Mouse (Mus musculus): ENCODE results near the gene Fam180a. TPM values are rescaled to one million over a fixed set of nuclear protein-coding genes. Genes with fewer than 3 reads are reported as not detected.
"Not testable (repeated sequence)": the region's sequence is repeated elsewhere in the genome, so short reads cannot be mapped to it uniquely, and the experiment has no call there.

Gene Fam180a
- 0.86 and 2.4 TPM in 2 replicates for total RNA-seq (2014; rRNA removed)
- polyA plus RNA-seq (2015; fragmentation: Nextera tagmentation; extraction: Ambion mirVana): 3.0 and 4.7 TPM in 2 replicates

DNA sequence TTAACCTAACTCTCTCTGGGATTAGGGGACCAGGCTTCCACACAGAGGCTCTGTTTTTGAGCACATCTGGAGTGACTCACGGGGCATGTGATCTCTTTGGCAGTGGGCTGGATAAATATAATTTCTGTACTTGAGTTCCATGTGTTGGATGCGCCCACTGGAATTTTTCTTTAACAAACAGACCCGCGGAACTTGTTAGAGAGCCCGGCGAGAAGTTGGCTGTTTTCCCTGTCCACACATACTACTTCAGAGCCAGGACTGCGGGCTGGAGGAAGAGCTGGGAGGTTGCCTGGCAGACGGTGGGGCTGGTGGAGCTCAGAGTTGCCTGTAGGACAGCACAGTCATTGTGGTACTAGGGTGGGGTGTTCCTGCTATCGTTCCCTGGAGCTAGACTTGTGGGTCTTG, at the start of gene Fam180a:
Fam180a (minus strand) TSS at position 31 of the 405 bp plus-strand sequence.
- Histone ChIP-seq H3K27ac (ENCODE audit: low read depth, low read length) (no peak within 1 kb of the TSS), H3K4me2 (ENCODE audit: low read depth) (no peak within 1 kb of the TSS), H3K4me1 (ENCODE audit: insufficient read depth) (no peaks in the 10 kb centered on the region), H3K4me3 (ENCODE audit: low read depth, low read length) (no peak within 1 kb of the TSS), H3K27me3 (ENCODE audit: insufficient read depth, low read length) (no peaks in the 10 kb centered on the region), H3K9me3 (ENCODE audit: low read length) (no peaks in the 10 kb centered on the region), H3K9ac (no peak within 1 kb of the TSS), H3K36me3 (ENCODE audit: insufficient read depth) (no peaks in the 10 kb centered on the region)
- ATAC-seq (no peak), DNase-seq (no peak)
- WGBS: 61% methylated on average over 9 of the region's 9 CpGs
- no peak for TF ChIP-seq CTCF (IDR thresholded peaks at IDR 0.05; ENCODE audit: low read depth)

DNA sequence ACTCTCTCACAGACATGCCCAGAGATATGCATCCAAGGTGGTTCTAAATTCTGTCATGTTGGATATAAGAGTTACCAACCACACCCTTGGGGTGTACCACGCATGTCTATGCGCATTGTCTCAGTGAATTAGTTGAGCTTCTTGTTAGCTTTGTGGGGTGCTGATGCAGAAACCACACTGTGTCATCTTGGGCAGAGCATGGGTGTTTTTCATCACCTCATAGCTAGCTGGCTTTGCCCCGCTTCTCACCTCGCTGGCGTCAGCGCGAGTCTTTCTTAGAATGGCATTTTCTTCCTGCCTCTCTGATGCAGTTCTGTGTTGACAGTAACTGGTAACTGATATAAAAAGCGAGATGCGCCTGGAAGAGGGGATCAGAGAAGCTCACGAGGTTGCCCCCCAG, 48.1 kb upstream of the Fam180a start:
- H3K9me3 ChIP-seq (ENCODE audit: low read length): no peaks in the 10 kb centered on the region
- WGBS: 86% methylated on average over 10 of the region's 10 CpGs
- no peaks in the 10 kb centered on the region for H3K36me3 ChIP-seq (ENCODE audit: insufficient read depth)
- DNase-seq: no peak
- no peak for ATAC-seq
- H3K4me1 ChIP-seq (ENCODE audit: insufficient read depth): no peaks in the 10 kb centered on the region
- no peak overlapping the region for H3K4me3 ChIP-seq (ENCODE audit: low read depth, low read length)
- no peak overlapping the region for H3K27ac ChIP-seq (ENCODE audit: low read depth, low read length)
- no peak for TF ChIP-seq CTCF (IDR thresholded peaks at IDR 0.05; ENCODE audit: low read depth)
- H3K27me3 ChIP-seq (ENCODE audit: insufficient read depth, low read length): no peaks in the 10 kb centered on the region
- no peak overlapping the region for H3K9ac ChIP-seq
- no peak overlapping the region for H3K4me2 ChIP-seq (ENCODE audit: low read depth)

DNA sequence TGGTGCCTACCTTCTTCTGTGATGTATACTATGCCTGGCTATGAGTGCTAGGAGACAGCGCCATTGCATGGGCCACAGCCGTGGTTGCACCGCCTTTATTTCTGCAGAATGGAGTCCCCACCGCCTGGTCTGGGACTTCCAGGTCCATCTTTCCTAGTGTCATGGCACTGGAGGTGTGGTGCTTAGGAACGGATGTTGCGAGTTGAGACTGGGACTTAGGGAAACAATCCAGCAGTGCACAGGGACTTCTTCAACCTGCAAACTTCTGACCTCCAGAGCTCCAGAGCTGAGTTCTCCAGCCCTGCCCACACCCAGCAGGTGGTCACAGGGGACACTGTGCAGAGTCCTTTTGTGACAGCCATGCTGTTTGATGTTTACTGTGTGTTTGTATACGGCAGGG, 44.4 kb upstream of the Fam180a start:
- Histone ChIP-seq H3K36me3 (ENCODE audit: insufficient read depth) (no peaks in the 10 kb centered on the region), H3K4me2 (ENCODE audit: low read depth) (no peak overlapping the region), H3K9me3 (ENCODE audit: low read length) (no peaks in the 10 kb centered on the region), H3K27ac (ENCODE audit: low read depth, low read length) (no peak overlapping the region), H3K4me1 (ENCODE audit: insufficient read depth) (no peaks in the 10 kb centered on the region), H3K4me3 (ENCODE audit: low read depth, low read length) (no peak overlapping the region), H3K27me3 (ENCODE audit: insufficient read depth, low read length) (no peaks in the 10 kb centered on the region), H3K9ac (no peak overlapping the region)
- ATAC-seq (no peak), DNase-seq (no peak)
- TF ChIP-seq CTCF (IDR thresholded peaks at IDR 0.05; ENCODE audit: low read depth): no peak
- WGBS: 88% methylated on average over 7 of the region's 7 CpGs

DNA sequence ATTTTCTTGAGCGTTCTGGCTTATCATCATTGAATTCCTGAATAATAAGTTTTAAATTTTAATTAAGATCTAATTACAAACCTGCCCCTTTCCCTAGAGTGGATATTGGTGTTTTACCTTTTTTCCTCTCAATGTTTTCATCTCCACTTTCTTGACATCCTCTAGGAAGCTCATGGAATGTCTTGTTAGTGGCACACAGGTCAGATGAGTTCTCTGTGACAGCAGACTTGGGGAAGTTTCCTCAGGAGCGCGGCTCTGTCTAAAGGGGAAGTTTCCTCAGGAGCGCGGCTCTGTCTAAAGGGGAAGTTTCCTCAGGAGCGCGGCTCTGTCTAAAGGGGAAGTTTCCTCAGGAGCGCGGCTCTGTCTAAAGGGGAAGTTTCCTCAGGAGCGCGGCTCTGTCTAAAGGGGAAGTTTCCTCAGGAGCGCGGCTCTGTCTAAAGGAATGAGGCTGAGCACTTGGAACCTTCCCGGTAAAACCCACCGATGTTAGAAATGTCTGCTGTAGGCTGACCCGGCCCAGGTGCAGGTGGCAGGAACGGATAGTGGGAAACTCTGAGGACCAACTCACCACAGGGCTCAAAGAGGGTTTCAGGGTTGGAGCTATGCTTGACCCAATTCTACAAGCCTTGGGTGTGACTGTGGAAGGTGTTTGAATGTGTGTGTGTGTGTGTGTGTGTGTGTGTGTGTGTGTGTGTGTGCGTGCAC, 43.8 kb upstream of the Fam180a start:
- not testable (repeated sequence) for DNase-seq; H3K4me1 ChIP-seq (ENCODE audit: insufficient read depth); ATAC-seq; H3K9ac ChIP-seq; H3K4me2 ChIP-seq (ENCODE audit: low read depth); H3K27ac ChIP-seq (ENCODE audit: low read depth, low read length); H3K9me3 ChIP-seq (ENCODE audit: low read length); H3K36me3 ChIP-seq (ENCODE audit: insufficient read depth); H3K4me3 ChIP-seq (ENCODE audit: low read depth, low read length); H3K27me3 ChIP-seq (ENCODE audit: insufficient read depth, low read length)
- WGBS: 89% methylated on average over 14 of the region's 18 CpGs

DNA sequence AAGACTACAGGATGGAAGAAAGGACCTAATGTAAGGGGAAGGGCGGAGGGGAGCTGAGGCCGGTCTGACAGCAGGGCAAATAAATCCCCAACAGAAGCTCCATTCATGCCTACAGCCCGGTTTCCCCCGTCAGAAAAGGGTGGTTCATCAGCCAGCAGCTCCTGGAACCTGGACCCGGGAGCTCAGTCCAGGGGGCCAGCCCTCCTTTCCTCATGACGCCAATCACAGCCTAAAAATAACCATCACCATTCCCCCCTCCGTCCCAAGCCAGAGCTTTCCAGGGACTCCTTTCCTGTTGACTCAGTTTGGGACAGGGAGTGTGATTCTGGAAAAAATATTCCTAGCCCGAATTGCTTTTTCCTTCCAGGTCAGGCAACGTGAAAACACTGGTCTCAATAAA, 36.7 kb upstream of the Fam180a start:
- Histone ChIP-seq H3K36me3 (ENCODE audit: insufficient read depth) (no peaks in the 10 kb centered on the region), H3K9me3 (ENCODE audit: low read length) (no peaks in the 10 kb centered on the region), H3K4me3 (ENCODE audit: low read depth, low read length) (no peak overlapping the region), H3K27me3 (ENCODE audit: insufficient read depth, low read length) (no peaks in the 10 kb centered on the region), H3K9ac (no peak overlapping the region), H3K4me1 (ENCODE audit: insufficient read depth) (no peaks in the 10 kb centered on the region), H3K27ac (ENCODE audit: low read depth, low read length) (no peak overlapping the region), H3K4me2 (ENCODE audit: low read depth) (no peak overlapping the region)
- TF ChIP-seq CTCF (IDR thresholded peaks at IDR 0.05; ENCODE audit: low read depth): no peak
- ATAC-seq: no peak
- DNase-seq: no peak
- 54% methylated on average over 9 of the region's 9 CpGs for WGBS

DNA sequence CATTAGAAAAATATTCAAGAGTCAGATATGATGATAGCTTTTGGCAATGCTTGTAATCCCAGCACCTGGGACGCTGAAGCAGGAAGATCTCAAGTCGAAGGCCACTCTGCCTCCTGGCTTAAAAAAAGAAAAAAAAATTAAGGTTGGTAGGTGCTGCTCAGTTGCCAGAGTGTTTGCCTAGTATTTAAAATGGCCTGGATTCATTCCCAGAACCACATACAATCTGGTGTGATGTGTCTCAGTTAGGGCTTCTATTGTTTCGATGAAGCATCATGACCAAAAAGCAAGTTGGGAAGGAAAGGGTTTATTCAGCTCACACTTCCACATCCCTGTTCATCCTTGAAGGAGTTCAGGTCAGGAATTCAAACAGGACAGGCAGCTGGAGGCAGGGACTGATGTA, 29.4 kb upstream of the Fam180a start:
- Histone ChIP-seq H3K9me3 (ENCODE audit: low read length) (no peaks in the 10 kb centered on the region), H3K4me3 (ENCODE audit: low read depth, low read length) (no peak overlapping the region), H3K4me1 (ENCODE audit: insufficient read depth) (peaks cover 7% of the 10 kb centered on the region; the same call in 1 of the 2 replicates), H3K36me3 (ENCODE audit: insufficient read depth) (no peaks in the 10 kb centered on the region), H3K27ac (ENCODE audit: low read depth, low read length) (no peak overlapping the region), H3K9ac (no peak overlapping the region), H3K4me2 (ENCODE audit: low read depth) (no peak overlapping the region), H3K27me3 (ENCODE audit: insufficient read depth, low read length) (no peaks in the 10 kb centered on the region)
- no peak for TF ChIP-seq CTCF (IDR thresholded peaks at IDR 0.05; ENCODE audit: low read depth)
- 78% methylated on average over 3 of the region's 3 CpGs for WGBS
- DNase-seq: no peak
- no peak for ATAC-seq

DNA sequence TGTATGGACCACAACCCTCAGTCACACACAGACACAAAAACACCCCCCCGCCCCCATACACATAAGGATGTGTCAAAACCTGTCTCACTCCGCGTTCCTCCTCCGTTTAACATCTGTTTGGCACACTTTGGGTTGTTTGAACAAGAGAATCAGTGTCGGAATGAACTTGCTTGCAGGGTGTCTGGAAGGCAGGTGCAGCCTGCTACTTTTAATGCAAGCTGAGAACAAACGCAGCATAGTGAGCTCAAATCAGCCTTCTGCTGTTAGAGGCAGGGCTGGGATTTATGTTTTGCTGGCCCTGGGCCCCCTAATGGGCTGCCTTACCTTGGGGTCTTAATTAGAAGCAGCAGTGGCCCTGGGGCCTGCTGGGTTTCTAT, 28.7 kb upstream of the Fam180a start:
- H3K9me3 ChIP-seq (ENCODE audit: low read length): no peaks in the 10 kb centered on the region
- no peak overlapping the region for H3K27ac ChIP-seq (ENCODE audit: low read depth, low read length)
- DNase-seq (peak; percentile 38), ATAC-seq (peak; percentile 67)
- no peaks in the 10 kb centered on the region for H3K36me3 ChIP-seq (ENCODE audit: insufficient read depth)
- 7% methylated on average over 6 of the region's 6 CpGs for WGBS
- H3K4me2 ChIP-seq (ENCODE audit: low read depth): 0 out of 2 replicates have a peak overlapping the region, but pooled peaks have one; percentile 8
- H3K4me1 ChIP-seq (ENCODE audit: insufficient read depth): peaks cover 7% of the 10 kb centered on the region; the same call in 1 of the 2 replicates
- H3K27me3 ChIP-seq (ENCODE audit: insufficient read depth, low read length): no peaks in the 10 kb centered on the region
- TF ChIP-seq CTCF (IDR thresholded peaks at IDR 0.05; ENCODE audit: low read depth): no peak
- no peak overlapping the region for H3K9ac ChIP-seq
- H3K4me3 ChIP-seq (ENCODE audit: low read depth, low read length): no peak overlapping the region

All from forebrain, postnatal 0 days (tissue).